Mouse (Mus musculus) liver (tissue): ENCODE measurements at regions not wholly inside any gene's neighbourhood (a gene's known extent, or its start where the extent isn't known, plus 50 kb on each side); places are given as distances from the start of the nearest gene placed in this dataset.

Experiments
- DNase-seq: peaks from one replicate; pipeline ENCODE4 v3.0.0-alpha.2; 2020; ENCODE audit warnings: mixed read lengths

GRCm38 (mm10) chr9:32815473-32815872 lies 179.5 kb downstream of the Ets1 start:
- DNase-seq, result no peak

- no peak for DNase-seq
Observed at GRCm38 (mm10) chr9:32816649-32817425, 180.8 kb downstream of the Ets1 start.

- DNase-seq, result no peak
Observed at GRCm38 (mm10) chr9:32817442-32818358, 181.7 kb downstream of the Ets1 start.

- DNase-seq, result no peak
Observed at GRCm38 (mm10) chr9:32823439-32824133, 187.6 kb downstream of the Ets1 start.

- DNase-seq, result no peak
Observed at GRCm38 (mm10) chr9:32824134-32824531, 188.1 kb downstream of the Ets1 start.

GRCm38 (mm10) chr9:32830268-32830891 lies 194.4 kb downstream of the Ets1 start:
- peak; percentile 15 for DNase-seq

GRCm38 (mm10) chr9:32833373-32833772 lies 197.4 kb downstream of the Ets1 start:
- DNase-seq, result no peak

- no peak for DNase-seq
Observed at GRCm38 (mm10) chr9:32834751-32835625, 199.0 kb downstream of the Ets1 start.

- no peak for DNase-seq
Observed at GRCm38 (mm10) chr9:32835626-32835971, 199.6 kb downstream of the Ets1 start.

GRCm38 (mm10) chr9:32836371-32836770 lies 200.3 kb downstream of the Ets1 start:
- DNase-seq, result no peak

GRCm38 (mm10) chr9:32847361-32847760 lies 211.3 kb downstream of the Ets1 start:
- no peak for DNase-seq

GRCm38 (mm10) chr9:32852282-32852681 lies 216.3 kb downstream of the Ets1 start:
- DNase-seq, result no peak

GRCm38 (mm10) chr9:32863286-32863685 lies 227.3 kb downstream of the Ets1 start:
- no peak for DNase-seq

GRCm38 (mm10) chr9:32868936-32869335 lies 232.9 kb downstream of the Ets1 start:
- no peak for DNase-seq

- DNase-seq, result no peak
Observed at GRCm38 (mm10) chr9:32874306-32874875, 238.4 kb downstream of the Ets1 start.

GRCm38 (mm10) chr9:32882819-32883587 lies 247.0 kb downstream of the Ets1 start:
- DNase-seq, result no peak

- no peak for DNase-seq
Observed at GRCm38 (mm10) chr9:32886008-32886650, 250.1 kb downstream of the Ets1 start.

GRCm38 (mm10) chr9:32899801-32900200 lies 263.8 kb downstream of the Ets1 start:
- no peak for DNase-seq

- DNase-seq, result peak; percentile 9
Observed at GRCm38 (mm10) chr9:32901287-32901686, 265.3 kb downstream of the Ets1 start.

GRCm38 (mm10) chr9:32906233-32906872 lies 270.3 kb downstream of the Ets1 start:
- no peak for DNase-seq
